ENCODE assay signal across 18 mouse cellular contexts in the genomic region with DNA sequence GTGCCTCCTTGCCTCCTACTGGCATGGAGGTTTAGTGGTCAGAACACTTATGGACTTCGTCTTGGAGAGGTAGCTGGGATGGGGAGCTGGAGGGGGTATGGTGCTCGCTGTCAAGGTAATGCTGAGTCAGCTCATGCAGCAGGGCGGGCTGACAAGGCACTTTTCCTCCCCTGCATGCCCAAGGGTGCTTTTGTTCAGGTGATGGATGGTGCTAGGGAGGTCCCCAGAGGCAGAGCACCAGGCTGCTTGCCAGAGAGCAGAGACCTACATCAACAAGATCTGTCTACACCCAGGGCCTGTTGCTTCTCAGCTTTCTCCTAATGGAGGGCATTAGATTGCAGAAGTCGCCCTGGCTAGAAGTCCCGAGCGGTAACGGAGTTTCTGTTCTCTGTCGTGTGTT.
DNase-seq lines count a peak whose midpoint lies in the region; ATAC-seq and TF ChIP-seq lines count a peak whose summit lies in the region.
"Had no signal": no experiment of that assay in that cellular context is flagged by ENCODE, and none has a peak within 500 bp of the region (broad histone marks: within the 10 kb centered on the region; RNA-seq: fewer than 3 reads in every experiment).

No protein-coding gene starts in this region.

- H3K9me3 ChIP-seq in neural tube, embryonic 11.5 days (ENCODE audit: control insufficient read depth, low read length) = no peaks in the 10 kb centered on the region
- H3K9me3 ChIP-seq in hindbrain, embryonic 15.5 days = no peaks in the 10 kb centered on the region
- H3K9me3 ChIP-seq in neural tube, embryonic 15.5 days (replicated peaks) = no peaks in the 10 kb centered on the region
- H3K9me3 ChIP-seq in forebrain, embryonic 12.5 days = no peaks in the 10 kb centered on the region
- H3K9me3 ChIP-seq: heart, embryonic 10.5 days; limb, embryonic 15.5 days; midbrain, embryonic 10.5 days; stomach, embryonic 15.5 days had no signal

- no peak for ATAC-seq in neural tube, embryonic 11.5 days (ENCODE audit: insufficient read depth, low FRiP score, low TSS enrichment)
- no peak for ATAC-seq in hindbrain, embryonic 15.5 days (ENCODE audit: low FRiP score, low read depth)
- peak; percentile 63; the same call in 1 of the 2 replicates for ATAC-seq in neural tube, embryonic 15.5 days (ENCODE audit: low FRiP score)
- no peak for ATAC-seq in forebrain, embryonic 12.5 days (ENCODE audit: low FRiP score)
- ATAC-seq: liver, postnatal 0 days had no signal

- H3K4me3 ChIP-seq in gastrocnemius, adult 2 months = no peak overlapping the region
- no peak overlapping the region for H3K4me3 ChIP-seq in neural tube, embryonic 11.5 days (ENCODE audit: low read depth, low read length)
- H3K4me3 ChIP-seq in hindbrain, embryonic 15.5 days = no peak overlapping the region
- H3K4me3 ChIP-seq in neural tube, embryonic 15.5 days (replicated peaks) = no peak overlapping the region
- no peak overlapping the region for H3K4me3 ChIP-seq in forebrain, embryonic 12.5 days (replicated peaks)
- H3K4me3 ChIP-seq: heart, embryonic 10.5 days; limb, embryonic 15.5 days; midbrain, embryonic 10.5 days; stomach, embryonic 15.5 days had no signal

- H3K9ac ChIP-seq in neural tube, embryonic 11.5 days (ENCODE audit: low read length) = no peak overlapping the region
- no peak overlapping the region for H3K9ac ChIP-seq in hindbrain, embryonic 15.5 days
- no peak overlapping the region for H3K9ac ChIP-seq in neural tube, embryonic 15.5 days (replicated peaks)
- H3K9ac ChIP-seq in forebrain, embryonic 12.5 days = no peak overlapping the region
- H3K9ac ChIP-seq: limb, embryonic 15.5 days; liver, postnatal 0 days; stomach, embryonic 15.5 days had no signal

- intact Hi-C loops in gastrocnemius, adult 2 months (cut with DNase I) = no loop called here
- intact Hi-C loops in gastrocnemius, postnatal 36 days (cut with DNase I) = no loop called here

- no peaks in the 10 kb centered on the region for H3K36me3 ChIP-seq in neural tube, embryonic 11.5 days (ENCODE audit: control insufficient read depth, insufficient read depth, low read length)
- H3K36me3 ChIP-seq in hindbrain, embryonic 15.5 days = no peaks in the 10 kb centered on the region
- no peaks in the 10 kb centered on the region for H3K36me3 ChIP-seq in neural tube, embryonic 15.5 days
- H3K36me3 ChIP-seq in forebrain, embryonic 12.5 days (replicated peaks) = no peaks in the 10 kb centered on the region
- H3K36me3 ChIP-seq: G1E; heart, embryonic 10.5 days; limb, embryonic 15.5 days; midbrain, embryonic 10.5 days; stomach, embryonic 15.5 days had no signal

- H3K4me1 ChIP-seq in neural tube, embryonic 11.5 days (ENCODE audit: control insufficient read depth, insufficient read depth, low read length) = no peaks in the 10 kb centered on the region
- H3K4me1 ChIP-seq in hindbrain, embryonic 15.5 days (replicated peaks) = peaks cover 7% of the 10 kb centered on the region; the same call in 1 of the 2 replicates
- H3K4me1 ChIP-seq in neural tube, embryonic 15.5 days = peaks cover 8% of the 10 kb centered on the region
- H3K4me1 ChIP-seq in forebrain, embryonic 12.5 days = peaks cover 14% of the 10 kb centered on the region

- H3K4me2 ChIP-seq in neural tube, embryonic 11.5 days (ENCODE audit: low read depth) = no peak overlapping the region
- no peak overlapping the region for H3K4me2 ChIP-seq in hindbrain, embryonic 15.5 days
- H3K4me2 ChIP-seq in neural tube, embryonic 15.5 days = no peak overlapping the region
- H3K4me2 ChIP-seq in forebrain, embryonic 12.5 days = no peak overlapping the region
- H3K4me2 ChIP-seq: limb, embryonic 15.5 days; stomach, embryonic 15.5 days had no signal

- H3K27ac ChIP-seq in gastrocnemius, adult 2 months = no peak overlapping the region
- H3K27ac ChIP-seq in neural tube, embryonic 11.5 days (ENCODE audit: low read depth, low read length) = no peak overlapping the region
- H3K27ac ChIP-seq in hindbrain, embryonic 15.5 days (replicated peaks) = peak overlapping the region; percentile 35
- 0 out of 2 replicates have a peak overlapping the region, but pooled peaks have one; percentile 19 for H3K27ac ChIP-seq in neural tube, embryonic 15.5 days (replicated peaks)
- H3K27ac ChIP-seq in forebrain, embryonic 12.5 days = no peak overlapping the region
- H3K27ac ChIP-seq: heart, embryonic 10.5 days; midbrain, embryonic 10.5 days; stomach, embryonic 15.5 days had no signal

- peak; percentile 53 for DNase-seq in gastrocnemius, adult 2 months
- no peak for DNase-seq in gastrocnemius, postnatal 36 days
- peak; percentile 17 for DNase-seq in neural tube, embryonic 11.5 days (ENCODE audit: low spot score)
- DNase-seq in neural tube, embryonic 10.5 days (ENCODE audit: extremely low spot score, low spot score) = no peak
- no peak for DNase-seq in right cerebral cortex, adult 2 months (ENCODE audit: low spot score in 2 of 2)
- DNase-seq: cerebellum, adult 18-20 months; cerebellum, postnatal 36 days; heart, postnatal 14 days; liver, postnatal 0 days; lung, postnatal 14 days had no signal

- no peaks in the 10 kb centered on the region for H3K27me3 ChIP-seq in neural tube, embryonic 11.5 days (ENCODE audit: control insufficient read depth, insufficient read depth, low read length)
- H3K27me3 ChIP-seq in hindbrain, embryonic 15.5 days = no peaks in the 10 kb centered on the region
- H3K27me3 ChIP-seq in neural tube, embryonic 15.5 days (replicated peaks) = no peaks in the 10 kb centered on the region
- no peaks in the 10 kb centered on the region for H3K27me3 ChIP-seq in forebrain, embryonic 12.5 days
- H3K27me3 ChIP-seq: limb, embryonic 15.5 days; stomach, embryonic 15.5 days had no signal

- no peak for TF ChIP-seq CTCF in gastrocnemius, adult 2 months (IDR thresholded peaks at IDR 0.05)

- WGBS in neural tube, embryonic 11.5 days = 69% methylated on average over 8 of the region's 8 CpGs
- WGBS in hindbrain, embryonic 15.5 days = 58% methylated on average over 8 of the region's 8 CpGs
- WGBS in neural tube, embryonic 15.5 days = 54% methylated on average over 8 of the region's 8 CpGs
- WGBS in forebrain, embryonic 12.5 days = 84% methylated on average over 8 of the region's 8 CpGs

Comparison
In these comparisons a context has a peak if more than half of its experiments do, and no peak if none do; other contexts are left out.
1. DNase-seq: peak in gastrocnemius, adult 2 months (single experiment) and neural tube, embryonic 11.5 days (single experiment); none in gastrocnemius, postnatal 36 days (0 of 2), neural tube, embryonic 10.5 days (single experiment) and right cerebral cortex, adult 2 months (0 of 2).
2. H3K27ac ChIP-seq: peak in hindbrain, embryonic 15.5 days (single experiment) and neural tube, embryonic 15.5 days (single experiment); none in gastrocnemius, adult 2 months (single experiment), neural tube, embryonic 11.5 days (single experiment) and forebrain, embryonic 12.5 days (single experiment).